Mouse (Mus musculus) CH12.LX (cell line): ENCODE results near the gene Rftn2. TPM values are rescaled to one million over a fixed set of nuclear protein-coding genes. Genes with fewer than 3 reads are reported as not detected.

Source experiments
- DNase-seq: peaks from one replicate; pipeline ENCODE4 v3.0.0-alpha.2; 2013; ENCODE audit errors: extremely low read depth
- H3K27ac ChIP-seq: 2 replicates; pipeline ENCODE4 v1.5.1; 2012; ENCODE audit warnings: low read depth, mild to moderate bottlenecking, control low read depth, moderate library complexity; ENCODE audit not compliant: insufficient read depth
- H3K27me3 ChIP-seq: replicated peaks from 2 replicates; pipeline ENCODE3; 2012; ENCODE audit warnings: inconsistent platforms
- H3K36me3 ChIP-seq, 2 experiments: replicated peaks in 1 of 2; 2 replicates each; pipeline versions ENCODE3 to v1.6.1; 2012; ENCODE audit warnings: inconsistent platforms in 1 of 2, low read length in 1 of 2, mild to moderate bottlenecking in 1 of 2, mixed read lengths in 1 of 2, moderate library complexity in 1 of 2; ENCODE audit not compliant: control insufficient read depth in 1 of 2, insufficient read depth in 1 of 2
- H3K4me1 ChIP-seq, 2 experiments: 2 replicates each; pipeline ENCODE4 v1.6.1; 2012; ENCODE audit warnings: inconsistent platforms in 1 of 2, moderate library complexity in 1 of 2; ENCODE audit not compliant: insufficient read depth in 2 of 2, control insufficient read depth in 1 of 2
- H3K4me2 ChIP-seq: 2 replicates; pipeline ENCODE4 v1.6.1; 2012; ENCODE audit warnings: low read depth, mild to moderate bottlenecking, control low read depth; ENCODE audit not compliant: poor library complexity, insufficient read depth, severe bottlenecking
- H3K4me3 ChIP-seq, 3 experiments: fragments of 150-350 bp in 1 of 3; sonication (generic) in 1 of 3; replicated peaks in 1 of 3; 2 replicates each; pipeline versions ENCODE3 to v1.5.1; 2011 to 2012; ENCODE audit warnings: low read depth in 2 of 3, low read length in 2 of 3, mild to moderate bottlenecking in 2 of 3, moderate library complexity in 2 of 3, control low read depth in 1 of 3, improper control_type of control experiment in 1 of 3, inconsistent platforms in 1 of 3, mixed read lengths in 1 of 3; ENCODE audit not compliant: poor library complexity in 1 of 3
- H3K79me2 ChIP-seq: replicated peaks from 2 replicates; pipeline ENCODE4 v1.6.1; 2012; ENCODE audit warnings: mild to moderate bottlenecking, moderate library complexity; ENCODE audit not compliant: control insufficient read depth, poor library complexity, insufficient read depth, severe bottlenecking; ENCODE audit errors: extremely low read depth
- H3K9ac ChIP-seq: 2 replicates; pipeline ENCODE4 v1.6.1; 2012; ENCODE audit warnings: low read depth, mild to moderate bottlenecking, control low read depth, moderate library complexity; ENCODE audit not compliant: insufficient read depth
- H3K9me3 ChIP-seq: replicated peaks from 2 replicates; pipeline ENCODE3; 2012; ENCODE audit warnings: low read length, inconsistent platforms, mixed read lengths
- BHLHE40 ChIP-seq: IDR thresholded peaks from 2 replicates; pipeline ENCODE4 v1.6.1; 2011; ENCODE audit warnings: mild to moderate bottlenecking, low read depth, low read length, improper control_type of control experiment
- CHD1 ChIP-seq: IDR thresholded peaks from 2 replicates; pipeline ENCODE4 v1.6.1; 2012; ENCODE audit warnings: low read depth, low read length, improper control_type of control experiment, inconsistent platforms
- CHD2 ChIP-seq: IDR thresholded peaks from 2 replicates; pipeline ENCODE4 v1.6.1; 2011; ENCODE audit warnings: low read length, improper control_type of control experiment
- CTCF ChIP-seq, 2 experiments: IDR thresholded peaks in 1 of 2; conservative IDR thresholded peaks in 1 of 2; 2 replicates each; pipeline ENCODE4 v1.5.1; 2011 to 2012; ENCODE audit warnings: low read depth in 2 of 2, low read length in 2 of 2, improper control_type of control experiment in 1 of 2, inconsistent platforms in 1 of 2, mild to moderate bottlenecking in 1 of 2, moderate library complexity in 1 of 2
- E2F4 ChIP-seq: IDR thresholded peaks from 2 replicates; pipeline ENCODE4 v1.6.1; 2011; ENCODE audit warnings: low read depth, low read length, improper control_type of control experiment; ENCODE audit not compliant: insufficient replicate concordance
- ELF1 ChIP-seq: IDR thresholded peaks from 2 replicates; pipeline ENCODE4 v1.6.1; 2014; ENCODE audit warnings: low read depth, mild to moderate bottlenecking, inconsistent platforms, low read length, improper control_type of control experiment
- EP300 ChIP-seq: IDR thresholded peaks from 2 replicates; pipeline ENCODE4 v1.6.1; 2011; ENCODE audit warnings: low read length, improper control_type of control experiment
- ETS1 ChIP-seq: conservative IDR thresholded peaks from 2 replicates; pipeline ENCODE4 v1.6.1; 2012; ENCODE audit warnings: low read depth, mild to moderate bottlenecking, inconsistent platforms, low read length, improper control_type of control experiment, moderate library complexity
- GABPA ChIP-seq: IDR thresholded peaks from 2 replicates; pipeline ENCODE4 v1.6.1; 2012; ENCODE audit warnings: low read depth, low read length, improper control_type of control experiment, inconsistent platforms; ENCODE audit not compliant: insufficient replicate concordance
- HCFC1 ChIP-seq: IDR thresholded peaks from 2 replicates; pipeline ENCODE4 v1.6.1; 2012; ENCODE audit warnings: low read depth, mild to moderate bottlenecking, inconsistent platforms, low read length, improper control_type of control experiment
- IRF4 ChIP-seq: IDR thresholded peaks from 2 replicates; pipeline ENCODE4 v1.6.1; 2014; ENCODE audit warnings: low read depth, mild to moderate bottlenecking, inconsistent platforms, low read length, improper control_type of control experiment
- JUN ChIP-seq: IDR thresholded peaks from 2 replicates; pipeline ENCODE4 v1.6.1; 2011; ENCODE audit warnings: low read depth, mild to moderate bottlenecking, low read length, improper control_type of control experiment, moderate library complexity; ENCODE audit not compliant: insufficient read depth
- JUND ChIP-seq: conservative IDR thresholded peaks from 2 replicates; pipeline ENCODE4 v1.6.1; 2011; ENCODE audit warnings: low read depth, low read length, improper control_type of control experiment
- KAT2A ChIP-seq: IDR thresholded peaks from 2 replicates; pipeline ENCODE4 v1.6.1; 2012; ENCODE audit warnings: low read length, improper control_type of control experiment, inconsistent platforms; ENCODE audit not compliant: insufficient replicate concordance
- MAFK ChIP-seq: IDR thresholded peaks from 2 replicates; pipeline ENCODE4 v1.6.1; 2011; ENCODE audit warnings: low read length, improper control_type of control experiment; ENCODE audit not compliant: insufficient replicate concordance
- MAX ChIP-seq: IDR thresholded peaks from 2 replicates; pipeline ENCODE4 v1.6.1; 2011; ENCODE audit warnings: low read length, improper control_type of control experiment
- MAZ ChIP-seq: IDR thresholded peaks from 2 replicates; pipeline ENCODE4 v1.6.1; 2012; ENCODE audit warnings: low read depth, mild to moderate bottlenecking, inconsistent platforms, low read length, improper control_type of control experiment, moderate library complexity
- MEF2A ChIP-seq: IDR thresholded peaks from 2 replicates; pipeline ENCODE4 v1.6.1; 2014; ENCODE audit warnings: low read depth, mild to moderate bottlenecking, inconsistent platforms, low read length, improper control_type of control experiment, borderline replicate concordance
- MXI1 ChIP-seq: IDR thresholded peaks from 2 replicates; pipeline ENCODE4 v1.6.1; 2011; ENCODE audit warnings: mild to moderate bottlenecking, low read depth, low read length, improper control_type of control experiment
- MYC ChIP-seq: IDR thresholded peaks from 2 replicates; pipeline ENCODE4 v1.6.1; 2011; ENCODE audit warnings: low read depth, mild to moderate bottlenecking, improper control_type of control experiment, low read length
- NELFE ChIP-seq: IDR thresholded peaks from 2 replicates; pipeline ENCODE4 v1.6.1; 2011; ENCODE audit warnings: low read depth, low read length, improper control_type of control experiment
- NRF1 ChIP-seq: IDR thresholded peaks from 2 replicates; pipeline ENCODE4 v1.6.1; 2014; ENCODE audit warnings: low read depth, mild to moderate bottlenecking, inconsistent platforms, low read length, improper control_type of control experiment, moderate library complexity
- PAX5 ChIP-seq: IDR thresholded peaks from 2 replicates; pipeline ENCODE4 v1.6.1; 2012; ENCODE audit warnings: low read length, inconsistent platforms, mixed read lengths
- POLR2A ChIP-seq: IDR thresholded peaks from 2 replicates; pipeline ENCODE4 v1.6.1; 2011; ENCODE audit warnings: low read depth, mild to moderate bottlenecking, improper control_type of control experiment, low read length
- POLR2AphosphoS2 ChIP-seq: IDR thresholded peaks from 2 replicates; pipeline ENCODE4 v1.6.1; 2011; ENCODE audit warnings: low read depth, low read length, improper control_type of control experiment
- RAD21 ChIP-seq: IDR thresholded peaks from 2 replicates; pipeline ENCODE4 v1.6.1; 2011; ENCODE audit warnings: low read depth, mild to moderate bottlenecking, low read length, improper control_type of control experiment, moderate library complexity
- RCOR1 ChIP-seq: conservative IDR thresholded peaks from 2 replicates; pipeline ENCODE4 v1.6.1; 2012; ENCODE audit warnings: low read depth, mild to moderate bottlenecking, inconsistent platforms, low read length, improper control_type of control experiment
- SIN3A ChIP-seq: IDR thresholded peaks from 2 replicates; pipeline ENCODE4 v1.6.1; 2012; ENCODE audit warnings: low read length, improper control_type of control experiment, inconsistent platforms
- SMC3 ChIP-seq: IDR thresholded peaks from 2 replicates; pipeline ENCODE4 v1.6.1; 2011; ENCODE audit warnings: low read depth, low read length, improper control_type of control experiment
- TBP ChIP-seq: conservative IDR thresholded peaks from 2 replicates; pipeline ENCODE4 v1.6.1; 2011; ENCODE audit warnings: low read depth, low read length, improper control_type of control experiment
- TCF12 ChIP-seq: IDR thresholded peaks from 2 replicates; pipeline ENCODE4 v1.6.1; 2014; ENCODE audit warnings: low read depth, mild to moderate bottlenecking, inconsistent platforms, low read length, improper control_type of control experiment
- UBTF ChIP-seq: IDR thresholded peaks from 2 replicates; pipeline ENCODE4 v1.6.1; 2012; ENCODE audit warnings: low read depth, mild to moderate bottlenecking, inconsistent platforms, low read length, improper control_type of control experiment, moderate library complexity
- USF1 ChIP-seq: IDR thresholded peaks from 2 replicates; pipeline ENCODE4 v1.6.1; 2014; ENCODE audit warnings: low read depth, mild to moderate bottlenecking, inconsistent platforms, low read length, improper control_type of control experiment
- USF2 ChIP-seq: conservative IDR thresholded peaks from 2 replicates; pipeline ENCODE4 v1.6.1; 2011; ENCODE audit warnings: low read depth, low read length, improper control_type of control experiment
- ZC3H11A ChIP-seq: IDR thresholded peaks from 2 replicates; pipeline ENCODE4 v1.6.1; 2012; ENCODE audit warnings: low read depth, mild to moderate bottlenecking, inconsistent platforms, low read length, improper control_type of control experiment
- ZKSCAN1 ChIP-seq: IDR thresholded peaks from 2 replicates; pipeline ENCODE4 v1.6.1; 2012; ENCODE audit warnings: low read depth, inconsistent platforms, low read length, improper control_type of control experiment, borderline replicate concordance
- ZMIZ1 ChIP-seq: IDR thresholded peaks from 2 replicates; pipeline ENCODE4 v1.6.1; 2012; ENCODE audit warnings: low read depth, mild to moderate bottlenecking, inconsistent platforms, low read length, improper control_type of control experiment
- ZNF384 ChIP-seq: IDR thresholded peaks from 2 replicates; pipeline ENCODE4 v1.6.1; 2012; ENCODE audit warnings: low read depth, low read length, improper control_type of control experiment, inconsistent platforms
- dilution Hi-C: fragments of 300-500 bp; cut with MboI; formaldehyde crosslinking; loops from 2 replicates; pipeline ENCODE4 v1.14.3; 2020; ENCODE audit warnings: low sequenced_read_pairs; ENCODE audit not compliant: extremely low pct_unique_long_range_greater_than_20kb, extremely low pct_ligation_motif_present
- in situ Hi-C: fragments of 300-500 bp; cut with MboI; formaldehyde crosslinking; loops from 3 replicates; pipeline ENCODE4 v1.14.3; 2019; ENCODE audit warnings: low sequenced_read_pairs, low pct_ligation_motif_present, low pct_unique_long_range_greater_than_20kb, mixed read lengths
- polyA plus RNA-seq: library from polyadenylated mRNA; unstranded; fragments of >175 nt; gene quantifications from 2 replicates; pipeline ENCODE4 v1.2.1, GENCODE M21; 2012; ENCODE audit warnings: low read depth; ENCODE audit not compliant: insufficient read length
- total RNA-seq, 2 experiments: library from RNA; depleted of rRNA; stranded (reverse); fragments of 300-350 nt in 1 of 2; fragments of >200 nt in 1 of 2; gene quantifications; 2 replicates each; pipeline ENCODE4 v1.2.3; 2012 to 2014

Gene Rftn2
- total and polyA plus RNA-seq, 3 experiments: 0.91 to 1.4 (median 1.1) TPM

DNA sequence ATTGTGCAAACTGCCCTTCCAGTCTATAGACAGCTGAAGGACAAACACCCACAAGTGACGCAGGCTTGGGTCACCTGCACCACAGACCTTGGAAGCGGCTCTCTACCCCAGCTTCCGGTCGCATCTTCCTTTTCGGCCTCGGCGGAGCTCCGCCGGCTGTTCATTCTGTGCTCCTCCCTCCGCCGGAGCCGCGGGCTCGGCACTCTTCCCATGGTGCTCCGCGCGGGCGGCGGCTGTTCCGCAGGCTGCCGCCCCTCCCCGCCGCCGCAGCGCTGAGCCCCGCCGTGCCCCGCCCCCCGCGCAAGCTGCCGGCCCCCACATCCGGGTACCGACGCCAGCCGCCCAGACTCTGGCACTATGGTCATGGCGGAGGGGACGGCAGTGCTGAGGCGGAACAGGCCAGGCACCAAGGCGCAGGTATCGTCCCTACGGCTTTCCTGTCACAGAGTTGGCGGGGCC is 95.6 kb downstream of the Rftn2 start, which contains the start of gene Mob4:
Gene Mob4 (plus strand): TSS at position 289 of the 459 bp plus-strand sequence.
- peaks cover 3 to 30% of the 10 kb centered on the region in 2 experiments for H3K4me1 ChIP-seq
- in situ Hi-C loops: no loop called here
- peaks cover 42% of the 10 kb centered on the region for H3K79me2 ChIP-seq
- H3K4me3 ChIP-seq: peak within 1 kb of the TSS; percentile 63 to 98 (median 84)
- dilution Hi-C loops: no loop called here
- peak within 1 kb of the TSS; percentile 99 for H3K4me2 ChIP-seq
- H3K9ac ChIP-seq: peak within 1 kb of the TSS; percentile 92
- H3K36me3 ChIP-seq: peaks cover 0 to 25% of the 10 kb centered on the region in 2 experiments
- TF ChIP-seq MAZ (peak; percentile 86), MEF2A (peak; percentile 90), USF2 (no peak), SIN3A (peak; percentile 77), USF1 (no peak), POLR2A (peak; percentile 92), MAFK (no peak), E2F4 (no peak), IRF4 (peak; percentile 74; the same call in 1 of the 2 replicates), JUND (no peak), EP300 (peak; percentile 61; the same call in 1 of the 2 replicates), NRF1 (peak; percentile 43), MYC (no peak; the same call in 1 of the 2 replicates), CTCF (conservative IDR thresholded peaks at IDR 0.05 in 1 of 2, IDR thresholded peaks at IDR 0.05 in 1 of 2; ENCODE audit: low read depth in 2 of 2, low read length in 2 of 2) (no peak), ELF1 (peak; percentile 90), RCOR1 (no peak; the same call in 1 of the 2 replicates), BHLHE40 (peak; percentile 90), TBP (peak; percentile 95), ZKSCAN1 (no peak), MAX (peak; percentile 44; the same call in 1 of the 2 replicates), TCF12 (peak; percentile 91), HCFC1 (peak; percentile 82), RAD21 (no peak), CHD1 (no peak), JUN (no peak), ZNF384 (no peak), GABPA (no peak), PAX5 (no peak), ETS1 (peak; percentile 80), POLR2AphosphoS2 (peak; percentile 76; the same call in 1 of the 2 replicates), UBTF (no peak), ZMIZ1 (peak; percentile 90), CHD2 (peak; percentile 24; the same call in 1 of the 2 replicates), SMC3 (no peak), MXI1 (peak; percentile 39; the same call in 1 of the 2 replicates), ZC3H11A (no peak), KAT2A (peak; percentile 80; the same call in 1 of the 2 replicates), NELFE (peak; percentile 66)
- H3K27ac ChIP-seq: peak within 1 kb of the TSS; percentile 81
- DNase-seq: peak; percentile 88
- H3K9me3 ChIP-seq: no peaks in the 10 kb centered on the region
- no peaks in the 10 kb centered on the region for H3K27me3 ChIP-seq
